Mouse (Mus musculus): ENCODE results near the gene Alkbh4. TPM values are rescaled to one million over a fixed set of nuclear protein-coding genes. Genes with fewer than 3 reads are reported as not detected.
"Not testable (repeated sequence)": the region's sequence is repeated elsewhere in the genome, so short reads cannot be mapped to it uniquely, and the experiment has no call there.

The Alkbh4 gene
- polyA plus RNA-seq (2017; shearing (Covaris generic)) = 10 to 100 TPM; 51.3 to 63.3 (median 56.7) TPM

- ATAC-seq = peak; percentile 95
These were observed at the start of gene Alkbh4, which contains the start of gene Lrwd1 for GRCm38 (mm10) chr5:136135571-136136291. Gene Alkbh4 (plus strand): TSS chr5:136136146. Gene Lrwd1 (minus strand): TSS chr5:136136074.

DNA sequence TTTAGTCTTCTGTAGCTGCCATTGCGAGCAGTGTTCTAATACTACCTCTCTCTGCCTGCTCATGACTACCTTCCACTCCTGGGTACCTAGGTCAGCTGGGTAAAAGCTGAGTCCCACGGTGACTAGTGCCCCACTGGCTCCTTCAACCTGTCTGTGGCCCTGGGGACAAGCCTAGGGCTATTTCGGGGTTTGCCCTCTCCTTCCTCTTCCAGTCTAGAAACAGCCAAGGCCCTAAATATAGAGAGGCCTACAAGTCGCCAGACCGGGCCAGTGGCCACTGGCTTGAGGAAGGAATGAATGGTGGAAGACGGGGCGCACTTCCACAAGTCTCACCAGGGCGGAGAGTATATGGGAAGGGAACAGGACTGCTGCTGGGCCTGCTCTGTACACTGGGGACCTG lies 49.7 kb upstream of the Alkbh4 start:
- no peak for ATAC-seq

GRCm38 (mm10) chr5:136088821-136089575 lies 46.9 kb upstream of the Alkbh4 start:
- no peak for ATAC-seq

DNA sequence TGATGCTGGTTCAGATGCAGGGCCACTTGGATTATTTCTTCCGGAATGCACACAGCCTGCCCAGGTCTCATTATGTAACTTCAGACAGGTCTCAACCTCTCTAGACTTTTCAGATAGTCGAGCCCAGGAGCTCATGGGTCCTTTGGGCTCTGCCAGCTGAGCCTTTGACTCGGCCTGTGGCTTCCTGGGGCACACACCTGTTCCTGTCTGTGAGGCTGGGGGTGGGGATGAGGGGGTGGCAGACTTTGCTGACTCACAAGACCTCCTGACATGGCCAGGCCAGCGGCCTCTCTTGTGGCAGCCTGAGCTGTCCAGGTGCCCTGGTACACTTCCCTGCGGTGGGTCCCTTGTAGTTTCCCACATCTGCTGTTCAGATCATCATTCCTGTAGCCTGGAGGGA lies 44.0 kb upstream of the Alkbh4 start:
- ATAC-seq = no peak

DNA sequence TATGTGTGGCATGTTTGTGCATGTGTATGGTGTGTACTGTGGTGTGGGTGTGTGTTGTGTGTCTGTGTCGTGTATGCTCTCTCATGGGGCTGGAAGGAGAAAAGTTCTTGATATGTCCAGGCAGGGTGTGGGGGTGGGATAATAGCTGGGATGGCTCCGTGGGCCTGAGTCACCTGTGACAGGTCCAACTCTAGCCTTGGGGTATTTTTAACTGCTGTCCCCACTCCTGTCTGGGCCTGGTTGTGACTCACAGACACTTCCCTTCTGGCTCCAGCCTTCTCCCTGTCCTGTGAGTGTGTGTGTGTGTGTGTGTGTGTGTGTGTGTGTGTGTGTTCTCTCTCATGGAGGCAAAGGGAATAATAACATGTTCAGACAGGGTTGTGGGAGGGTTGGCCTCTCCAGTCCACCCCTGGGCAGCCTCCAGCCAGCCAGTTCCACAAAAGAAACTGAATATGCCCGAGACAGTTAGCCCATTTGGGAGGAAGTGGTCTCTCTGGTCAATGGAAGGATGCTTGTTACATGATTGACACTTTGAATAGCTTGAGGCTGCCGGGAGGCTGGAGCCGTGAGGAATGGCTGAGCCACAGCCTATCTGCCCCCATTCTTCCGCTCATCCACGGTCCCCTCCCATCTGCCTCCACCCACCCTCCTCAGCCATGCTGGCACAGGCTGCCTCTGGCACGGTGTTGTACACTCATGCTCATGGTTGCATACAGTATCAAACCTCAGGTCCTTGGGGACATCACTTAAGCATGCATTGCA lies 41.5 kb upstream of the Alkbh4 start:
- ATAC-seq = no peak

DNA sequence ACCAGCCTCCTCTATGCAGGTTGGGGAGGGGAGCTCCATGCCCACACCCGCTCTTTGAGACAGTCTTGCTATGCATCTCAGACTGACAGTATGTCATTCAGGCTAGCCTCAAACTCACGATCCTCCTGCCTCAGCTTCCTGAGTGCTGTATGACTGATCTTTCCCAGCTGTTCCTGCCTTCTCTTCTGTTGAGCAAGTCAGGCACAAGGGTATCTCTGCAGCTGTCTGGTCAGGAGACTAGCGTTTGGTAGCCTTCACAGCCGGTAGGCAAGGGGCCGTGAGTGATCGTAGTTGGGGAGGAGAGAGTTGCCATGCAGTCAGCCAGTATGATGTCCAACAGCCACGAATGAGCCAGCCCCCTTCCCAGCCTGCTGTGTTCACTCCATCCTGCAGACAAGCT lies 40.9 kb upstream of the Alkbh4 start:
- ATAC-seq = no peak

GRCm38 (mm10) chr5:136098536-136098935 lies 37.4 kb upstream of the Alkbh4 start:
- no peak for ATAC-seq

DNA sequence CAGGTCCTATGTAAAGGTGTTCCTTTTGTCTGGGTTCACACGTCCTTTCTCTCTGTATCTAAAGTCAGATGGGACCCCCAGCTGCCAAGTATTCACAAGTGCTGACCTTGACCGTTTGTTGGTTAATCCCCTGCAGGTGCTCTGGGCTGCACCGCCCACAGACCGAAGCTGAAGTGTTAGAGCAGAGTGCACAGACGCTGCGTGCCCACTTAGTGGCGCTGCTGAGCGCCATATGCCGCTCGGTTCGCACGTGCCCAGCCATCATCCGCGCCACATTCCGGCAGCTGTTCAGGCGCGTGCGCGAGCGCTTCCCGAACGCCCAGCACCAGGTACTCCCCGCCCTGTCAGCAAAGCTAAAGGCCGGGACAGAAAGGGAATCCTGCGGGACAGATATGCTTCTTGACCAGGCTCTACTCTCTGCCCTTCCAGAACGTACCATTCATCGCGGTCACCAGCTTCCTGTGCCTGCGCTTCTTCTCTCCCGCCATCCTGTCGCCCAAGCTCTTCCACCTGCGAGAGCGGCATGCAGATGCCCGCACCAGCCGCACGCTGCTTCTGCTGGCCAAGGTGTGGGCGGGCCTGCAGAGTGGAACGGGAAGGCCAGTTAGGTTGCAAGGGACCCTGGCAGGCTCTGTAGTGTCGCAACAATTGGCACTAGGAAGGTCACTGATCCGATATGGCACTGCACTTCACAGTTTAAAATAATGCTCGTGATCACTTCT lies 33.7 kb upstream of the Alkbh4 start:
- ATAC-seq = peak; percentile 92

- no peak for ATAC-seq
These were observed 31.4 kb upstream of the Alkbh4 start for GRCm38 (mm10) chr5:136104511-136104910.

GRCm38 (mm10) chr5:136108486-136108885 lies 27.5 kb upstream of the Alkbh4 start:
- no peak for ATAC-seq

DNA sequence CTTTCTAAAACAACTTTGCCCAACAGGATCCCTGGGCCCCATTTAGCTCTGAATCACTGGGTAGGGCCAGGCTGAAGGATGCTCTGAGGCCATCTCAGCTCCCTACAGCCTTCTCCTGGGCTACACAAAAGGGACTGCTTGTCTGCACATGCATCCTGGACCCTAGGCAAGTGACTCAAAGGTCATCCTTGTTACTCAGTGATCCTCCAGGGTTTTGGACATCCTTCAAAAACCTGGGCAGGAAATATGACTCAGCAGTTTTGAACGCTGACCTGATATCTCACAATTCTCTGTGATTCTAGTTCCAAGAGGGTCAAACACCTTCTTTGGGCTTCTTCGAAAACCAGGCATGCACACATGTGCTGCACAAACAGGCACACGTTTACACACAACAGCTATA lies 26.9 kb upstream of the Alkbh4 start:
- no peak for ATAC-seq

DNA sequence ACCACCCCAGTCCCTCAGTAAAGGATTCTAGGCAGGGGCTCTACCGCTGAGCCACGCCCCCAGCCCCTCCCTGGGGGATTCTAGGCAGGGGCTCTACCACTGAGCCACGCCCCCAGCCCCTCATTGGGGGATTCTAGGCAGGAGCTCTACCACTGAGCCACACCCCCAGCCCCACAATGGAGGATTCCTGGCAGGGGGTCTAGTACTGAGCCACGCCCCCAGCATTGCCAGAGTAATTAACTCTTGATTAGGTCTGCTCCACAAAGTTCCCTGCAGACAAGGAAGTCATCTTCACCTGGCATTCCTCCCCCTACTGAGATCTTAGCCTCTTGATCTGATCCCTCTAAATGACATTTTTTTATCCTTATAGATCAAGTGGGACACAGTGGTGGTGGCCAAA lies 22.4 kb upstream of the Alkbh4 start:
- not testable (repeated sequence) for ATAC-seq

- ATAC-seq = peak; percentile 100
These were observed 19.8 kb upstream of the Alkbh4 start, which contains the start of gene Polr2j for GRCm38 (mm10) chr5:136115891-136116783. Gene Polr2j (plus strand): TSS chr5:136116631.

DNA sequence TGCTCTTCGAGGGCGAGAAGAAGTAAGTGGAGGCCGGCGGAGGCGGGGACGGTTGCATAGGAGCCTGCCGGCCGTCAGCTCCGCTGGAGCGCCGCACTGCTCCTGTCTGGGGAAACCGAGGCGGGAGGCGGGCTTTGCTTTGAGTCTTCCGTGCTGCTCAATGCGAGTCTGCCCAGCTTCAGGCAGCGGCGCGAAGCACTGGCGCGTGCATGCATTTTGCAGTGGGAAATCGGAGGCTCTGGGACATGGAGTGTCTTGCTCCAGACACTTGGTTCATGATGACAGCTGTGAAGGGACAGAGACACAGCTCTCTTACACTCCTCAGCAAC lies 19.2 kb upstream of the Alkbh4 start:
- peak; percentile 56 for ATAC-seq

DNA sequence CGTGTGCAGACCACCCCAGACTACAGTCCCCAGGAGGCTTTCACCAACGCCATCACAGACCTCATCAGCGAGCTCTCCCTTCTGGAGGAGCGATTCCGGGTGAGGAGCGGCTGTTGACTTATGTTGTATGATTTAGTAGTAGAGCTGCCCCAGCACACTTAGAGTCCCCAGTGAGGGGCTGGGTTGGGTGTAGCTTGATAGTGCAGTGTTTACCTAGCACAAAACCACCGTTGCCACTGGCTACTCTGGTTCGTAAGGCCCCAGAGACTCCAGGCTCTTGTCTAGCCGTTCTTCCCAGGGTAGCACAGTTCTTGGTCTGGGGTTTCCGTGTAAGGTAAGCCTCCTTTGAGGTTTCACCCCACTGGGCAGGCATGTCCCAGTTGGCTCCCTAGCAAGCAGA lies 13.8 kb upstream of the Alkbh4 start:
- ATAC-seq = no peak

GRCm38 (mm10) chr5:136136292-136136990 lies 495 bp downstream of the Alkbh4 start:
- ATAC-seq = no peak

- no peak for ATAC-seq
These were observed 1.8 kb downstream of the Alkbh4 start for GRCm38 (mm10) chr5:136137658-136138274.

DNA sequence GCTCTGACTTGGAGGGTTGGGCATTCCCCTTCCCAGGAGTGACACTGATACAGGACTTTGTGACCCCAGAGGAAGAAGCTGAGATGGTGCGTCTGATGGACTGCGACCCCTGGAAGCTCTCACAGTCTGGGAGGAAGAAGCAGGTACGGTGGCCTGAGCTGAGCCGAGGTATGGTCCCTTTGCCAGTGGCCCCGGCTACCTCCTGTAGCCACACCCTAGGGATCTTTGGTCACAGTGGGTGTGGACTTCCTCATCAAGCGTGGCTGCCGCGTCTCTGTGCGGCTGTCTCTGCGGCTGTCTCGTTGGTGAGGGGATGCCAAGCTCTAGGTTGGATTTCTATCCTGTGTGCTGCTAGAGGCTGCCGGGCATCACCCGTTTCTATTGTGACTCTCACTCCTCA lies 3.4 kb downstream of the Alkbh4 start:
- ATAC-seq = no peak

GRCm38 (mm10) chr5:136140057-136140482 lies 4.1 kb downstream of the Alkbh4 start:
- ATAC-seq = no peak

GRCm38 (mm10) chr5:136142746-136143145 lies 6.8 kb downstream of the Alkbh4 start:
- ATAC-seq = no peak
